Mouse (Mus musculus): ENCODE measurements at regions not wholly inside any gene's neighbourhood (a gene's known extent, or its start where the extent isn't known, plus 50 kb on each side); places are given as distances from the start of the nearest gene placed in this dataset.

DNA sequence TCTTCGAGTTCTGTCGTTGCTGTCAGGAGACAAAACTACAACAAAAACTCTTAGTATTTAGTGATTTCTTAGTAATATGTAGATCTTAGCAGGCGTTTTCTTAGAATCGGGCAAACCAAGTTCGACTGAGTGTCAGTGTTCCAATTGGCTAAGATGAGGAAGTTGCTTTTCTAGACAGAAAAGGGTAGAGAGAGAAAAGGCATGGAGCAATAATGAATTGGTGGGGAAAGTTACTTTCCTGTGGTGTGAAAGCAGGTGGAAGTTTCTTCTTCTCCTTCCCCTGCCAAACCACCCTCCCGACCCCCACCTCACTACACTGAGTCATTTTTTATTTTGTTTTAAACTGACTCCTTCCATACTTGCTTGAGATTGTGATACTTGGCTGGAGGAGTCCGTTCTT is 62.0 kb downstream of the Gadd45g start:
- no peak overlapping the region for H3K9ac ChIP-seq (ENCODE audit: low read depth, low read length)
- no peak overlapping the region for H3K27ac ChIP-seq
- ATAC-seq (replicated peaks; ENCODE audit: low FRiP score, low read depth): no peak
- WGBS: 80% methylated on average over 7 of the region's 7 CpGs
- H3K9me3 ChIP-seq (replicated peaks; ENCODE audit: low read length): no peaks in the 10 kb centered on the region
- no peak for TF ChIP-seq CTCF (IDR thresholded peaks at IDR 0.05; ENCODE audit: low read depth)
- no peaks in the 10 kb centered on the region for H3K36me3 ChIP-seq (ENCODE audit: insufficient read depth, low read length)
- H3K4me2 ChIP-seq (ENCODE audit: low read length): no peak overlapping the region
- H3K4me1 ChIP-seq (replicated peaks; ENCODE audit: insufficient read depth, low read length): peaks cover 8% of the 10 kb centered on the region
- no peak for DNase-seq (ENCODE audit: low spot score)
- H3K27me3 ChIP-seq (ENCODE audit: insufficient read depth, low read length): no peaks in the 10 kb centered on the region
- H3K4me3 ChIP-seq (replicated peaks; ENCODE audit: low read depth, low read length): no peak overlapping the region

DNA sequence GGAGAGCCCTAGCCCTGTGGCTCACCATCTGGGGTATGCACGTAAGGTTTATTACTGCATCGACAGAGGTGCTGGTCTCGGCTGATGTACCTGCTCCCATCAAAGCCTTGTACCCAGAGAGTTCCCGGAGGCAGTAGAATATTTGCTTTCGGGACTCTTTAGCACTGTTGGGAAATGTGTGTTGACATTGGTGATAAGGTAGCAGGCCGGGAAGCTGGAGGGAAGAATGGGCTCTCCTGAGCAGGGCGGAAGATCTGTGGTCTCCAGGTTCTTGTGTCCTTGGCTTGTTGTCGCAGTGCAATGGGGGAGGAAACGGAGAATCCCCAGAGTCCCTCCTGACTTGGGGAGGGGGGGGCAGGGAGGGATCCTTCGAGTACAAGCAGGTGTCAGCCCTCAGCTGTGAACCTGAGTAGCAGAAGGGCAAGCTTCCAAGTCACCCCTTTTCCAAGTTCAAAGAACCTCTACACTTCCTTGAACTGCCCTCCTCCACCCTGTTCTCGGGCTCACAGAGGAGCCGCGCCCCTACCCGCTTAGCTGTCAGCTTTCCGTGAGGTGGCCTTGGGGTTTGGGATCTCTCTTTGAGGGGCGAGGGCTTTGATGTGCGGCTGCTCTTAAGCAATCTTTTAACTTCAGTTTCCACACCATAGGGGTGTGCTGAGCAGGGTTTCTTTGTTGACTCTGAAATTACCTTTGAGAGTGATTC is 65.0 kb downstream of the Gadd45g start:
- ATAC-seq (replicated peaks; ENCODE audit: low FRiP score, low read depth) (0 out of 2 replicates have a peak, but pooled peaks have one; percentile 12), DNase-seq (ENCODE audit: low spot score) (no peak)
- 39% methylated on average over 17 of the region's 17 CpGs for WGBS
- no peak for TF ChIP-seq CTCF (IDR thresholded peaks at IDR 0.05; ENCODE audit: low read depth)
- no peak overlapping the region for H3K9ac ChIP-seq (ENCODE audit: low read depth, low read length)
- no peaks in the 10 kb centered on the region for H3K9me3 ChIP-seq (replicated peaks; ENCODE audit: low read length)
- H3K4me1 ChIP-seq (replicated peaks; ENCODE audit: insufficient read depth, low read length): peaks cover 4% of the 10 kb centered on the region; the same call in 1 of the 2 replicates
- H3K4me2 ChIP-seq (ENCODE audit: low read length): no peak overlapping the region
- H3K4me3 ChIP-seq (replicated peaks; ENCODE audit: low read depth, low read length): no peak overlapping the region
- H3K36me3 ChIP-seq (ENCODE audit: insufficient read depth, low read length): no peaks in the 10 kb centered on the region
- H3K27me3 ChIP-seq (ENCODE audit: insufficient read depth, low read length): no peaks in the 10 kb centered on the region
- peak overlapping the region; percentile 60; the same call in 1 of the 2 replicates for H3K27ac ChIP-seq

DNA sequence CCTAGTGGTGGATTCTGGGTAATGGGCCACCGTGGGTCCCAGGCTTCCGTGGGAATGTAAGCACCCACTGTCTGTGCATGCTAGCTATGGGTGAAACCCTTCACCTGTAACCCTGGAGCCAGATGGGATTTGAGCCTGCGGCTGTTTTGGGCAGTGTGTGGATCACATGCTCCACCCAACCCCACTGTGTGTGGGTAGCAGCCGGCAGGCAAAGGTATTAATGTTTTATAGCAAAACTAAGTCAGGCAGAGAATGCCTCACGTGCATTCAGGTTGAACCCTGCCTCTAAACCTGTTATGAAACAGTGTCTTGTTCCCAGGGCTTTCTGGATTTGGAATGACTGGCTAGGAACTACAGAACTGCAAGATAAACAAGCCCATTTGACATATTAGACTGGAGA is 66.0 kb downstream of the Gadd45g start:
- peak overlapping the region; percentile 60; the same call in 1 of the 2 replicates for H3K27ac ChIP-seq
- no peak overlapping the region for H3K9ac ChIP-seq (ENCODE audit: low read depth, low read length)
- H3K4me2 ChIP-seq (ENCODE audit: low read length): no peak overlapping the region
- H3K4me3 ChIP-seq (replicated peaks; ENCODE audit: low read depth, low read length): no peak overlapping the region
- H3K27me3 ChIP-seq (ENCODE audit: insufficient read depth, low read length): no peaks in the 10 kb centered on the region
- ATAC-seq (replicated peaks; ENCODE audit: low FRiP score, low read depth) (peak; percentile 53; the same call in 1 of the 2 replicates), DNase-seq (ENCODE audit: low spot score) (peak; percentile 51)
- no peaks in the 10 kb centered on the region for H3K36me3 ChIP-seq (ENCODE audit: insufficient read depth, low read length)
- no peaks in the 10 kb centered on the region for H3K9me3 ChIP-seq (replicated peaks; ENCODE audit: low read length)
- H3K4me1 ChIP-seq (replicated peaks; ENCODE audit: insufficient read depth, low read length): peaks cover 8% of the 10 kb centered on the region; the same call in 1 of the 2 replicates
- no peak for TF ChIP-seq CTCF (IDR thresholded peaks at IDR 0.05; ENCODE audit: low read depth)
- 51% methylated on average over 5 of the region's 5 CpGs for WGBS

DNA sequence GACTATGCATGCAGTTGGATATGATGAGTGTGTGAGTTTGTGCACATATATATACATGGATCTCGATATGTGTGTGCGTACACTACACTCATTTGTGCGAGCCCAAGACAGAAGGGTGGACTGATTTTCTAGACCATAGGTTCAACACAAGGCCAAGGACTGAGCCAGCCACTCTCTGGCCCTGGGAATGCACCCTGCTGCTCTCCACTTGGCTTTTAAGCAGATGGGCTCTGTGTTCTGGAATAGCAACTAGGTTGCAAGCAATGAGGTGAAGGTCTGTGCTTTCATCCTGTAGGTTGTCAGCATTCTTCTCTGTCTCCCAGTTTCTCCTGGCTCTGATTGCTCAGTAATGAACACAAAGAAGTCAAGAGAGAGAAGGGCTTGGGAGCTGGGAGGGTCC is 66.5 kb downstream of the Gadd45g start:
- H3K27me3 ChIP-seq (ENCODE audit: insufficient read depth, low read length): no peaks in the 10 kb centered on the region
- no peak for TF ChIP-seq CTCF (IDR thresholded peaks at IDR 0.05; ENCODE audit: low read depth)
- DNase-seq (ENCODE audit: low spot score) (no peak), ATAC-seq (replicated peaks; ENCODE audit: low FRiP score, low read depth) (no peak)
- H3K4me3 ChIP-seq (replicated peaks; ENCODE audit: low read depth, low read length): no peak overlapping the region
- WGBS: 95% methylated on average over 3 of the region's 3 CpGs
- H3K4me1 ChIP-seq (replicated peaks; ENCODE audit: insufficient read depth, low read length): peaks cover 10% of the 10 kb centered on the region
- H3K9ac ChIP-seq (ENCODE audit: low read depth, low read length): no peak overlapping the region
- no peak overlapping the region; the same call in 1 of the 2 replicates for H3K27ac ChIP-seq
- no peaks in the 10 kb centered on the region for H3K36me3 ChIP-seq (ENCODE audit: insufficient read depth, low read length)
- no peak overlapping the region for H3K4me2 ChIP-seq (ENCODE audit: low read length)
- H3K9me3 ChIP-seq (replicated peaks; ENCODE audit: low read length): no peaks in the 10 kb centered on the region

DNA sequence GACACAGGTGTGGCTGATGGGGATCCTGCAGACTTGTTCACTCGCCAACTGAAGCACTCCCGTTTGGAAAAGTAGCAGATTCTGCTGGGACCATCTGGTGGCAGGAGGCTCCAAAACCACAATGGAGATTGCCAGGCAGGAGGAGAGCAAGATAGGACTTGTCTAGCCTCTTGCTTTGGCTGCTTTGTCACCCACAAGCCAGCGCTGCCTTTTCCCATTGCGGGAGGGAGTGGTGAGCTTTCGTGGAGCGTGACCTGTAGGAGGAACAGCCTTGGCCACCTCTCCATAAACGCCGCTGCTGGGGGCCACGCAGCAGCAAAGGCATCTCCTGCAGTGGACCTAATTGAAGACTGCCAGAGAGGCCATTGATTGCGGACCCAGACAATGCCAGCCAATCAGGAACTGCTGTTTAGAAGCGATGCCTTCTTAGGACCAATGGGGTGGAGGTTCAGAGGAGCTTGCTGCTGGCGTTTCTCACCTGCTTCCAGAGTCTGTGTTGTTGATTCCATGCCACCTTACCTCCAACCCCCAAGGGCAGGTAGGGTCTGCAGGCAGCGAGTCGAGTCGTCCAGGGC is 70.3 kb downstream of the Gadd45g start:
- no peak for TF ChIP-seq CTCF (IDR thresholded peaks at IDR 0.05; ENCODE audit: low read depth)
- Histone ChIP-seq H3K27me3 (ENCODE audit: insufficient read depth, low read length) (no peaks in the 10 kb centered on the region), H3K4me1 (replicated peaks; ENCODE audit: insufficient read depth, low read length) (peaks cover 35% of the 10 kb centered on the region), H3K4me2 (ENCODE audit: low read length) (no peak overlapping the region), H3K9me3 (replicated peaks; ENCODE audit: low read length) (no peaks in the 10 kb centered on the region), H3K9ac (ENCODE audit: low read depth, low read length) (no peak overlapping the region), H3K27ac (0 out of 2 replicates have a peak overlapping the region, but pooled peaks have one; percentile 25), H3K4me3 (replicated peaks; ENCODE audit: low read depth, low read length) (no peak overlapping the region), H3K36me3 (ENCODE audit: insufficient read depth, low read length) (no peaks in the 10 kb centered on the region)
- ATAC-seq (replicated peaks; ENCODE audit: low FRiP score, low read depth): no peak
- WGBS: 45% methylated on average over 15 of the region's 15 CpGs
- DNase-seq (ENCODE audit: low spot score): no peak

DNA sequence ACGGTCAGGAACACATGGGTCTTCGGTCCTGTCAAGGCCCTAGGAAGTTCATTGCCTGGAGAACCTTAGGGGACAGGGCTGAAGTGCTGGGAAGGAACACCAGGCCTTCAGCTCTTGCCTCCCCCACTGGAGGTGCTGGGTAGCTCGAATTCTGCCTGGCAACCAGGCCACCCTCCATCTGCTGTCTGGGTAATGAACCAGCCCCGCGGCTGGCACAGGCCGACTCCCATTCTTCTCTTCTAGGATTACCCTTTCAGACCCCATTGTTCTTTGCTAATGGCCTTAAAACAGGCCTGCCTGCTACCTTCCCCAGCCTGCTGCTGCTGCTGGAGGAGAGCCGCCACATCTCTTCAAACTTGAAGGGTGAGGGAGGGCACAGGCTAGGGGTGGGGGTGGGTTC is 71.2 kb downstream of the Gadd45g start:
- Histone ChIP-seq H3K36me3 (ENCODE audit: insufficient read depth, low read length) (no peaks in the 10 kb centered on the region), H3K27ac (0 out of 2 replicates have a peak overlapping the region, but pooled peaks have one; percentile 6), H3K4me1 (replicated peaks; ENCODE audit: insufficient read depth, low read length) (peaks cover 35% of the 10 kb centered on the region), H3K27me3 (ENCODE audit: insufficient read depth, low read length) (no peaks in the 10 kb centered on the region), H3K9ac (ENCODE audit: low read depth, low read length) (no peak overlapping the region), H3K4me2 (ENCODE audit: low read length) (no peak overlapping the region), H3K4me3 (replicated peaks; ENCODE audit: low read depth, low read length) (no peak overlapping the region), H3K9me3 (replicated peaks; ENCODE audit: low read length) (no peaks in the 10 kb centered on the region)
- TF ChIP-seq CTCF (IDR thresholded peaks at IDR 0.05; ENCODE audit: low read depth): no peak
- DNase-seq (ENCODE audit: low spot score) (peak; percentile 59), ATAC-seq (replicated peaks; ENCODE audit: low FRiP score, low read depth) (0 out of 2 replicates have a peak, but pooled peaks have one; percentile 33)
- 41% methylated on average over 7 of the region's 7 CpGs for WGBS
